Comparison of ENCODE assay signal across 11 mouse cellular contexts in the genomic region with DNA sequence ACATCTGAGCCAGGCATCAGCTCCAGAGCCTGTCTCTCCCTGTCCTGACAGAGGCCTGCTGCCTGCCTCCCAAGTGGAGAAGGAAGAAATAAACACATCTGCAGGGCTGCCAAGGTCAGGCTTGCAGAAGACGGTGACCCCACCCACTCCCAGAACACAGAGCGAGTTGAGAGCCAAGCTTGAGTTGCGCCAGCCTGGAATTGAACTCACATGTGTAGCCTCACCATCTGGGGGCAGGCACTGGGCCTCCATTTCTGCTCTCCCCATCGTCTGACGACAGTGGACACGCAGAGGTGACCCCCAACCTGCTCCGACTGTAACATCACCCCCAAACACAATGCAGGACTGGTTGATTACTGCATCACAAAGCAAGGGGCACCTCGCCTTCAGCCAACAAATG. TPM values are rescaled to one million over a fixed set of nuclear protein-coding genes. Genes with fewer than 3 reads are reported as not detected.
DNase-seq lines count a peak whose midpoint lies in the region; ATAC-seq lines count a peak whose summit lies in the region.
"Had no signal": no experiment of that assay in that cellular context is flagged by ENCODE, and none has a peak within 500 bp of the region (broad histone marks: within the 10 kb centered on the region; RNA-seq: fewer than 3 reads in every experiment).

No protein-coding gene starts in this region.

- H3K27ac ChIP-seq in intestine, embryonic 15.5 days: no peak overlapping the region
- no peak overlapping the region for H3K27ac ChIP-seq in midbrain, embryonic 15.5 days
- H3K27ac ChIP-seq: liver, embryonic 14.5 days; neural tube, embryonic 13.5 days had no signal

- WGBS in intestine, embryonic 15.5 days: 51% methylated on average over 8 of the region's 8 CpGs
- WGBS in midbrain, embryonic 15.5 days: 78% methylated on average over 8 of the region's 8 CpGs

- H3K9ac ChIP-seq in intestine, embryonic 15.5 days: no peak overlapping the region
- H3K9ac ChIP-seq in midbrain, embryonic 15.5 days: no peak overlapping the region
- H3K9ac ChIP-seq: liver, embryonic 14.5 days; neural tube, embryonic 13.5 days had no signal

- H3K4me1 ChIP-seq in intestine, embryonic 15.5 days (replicated peaks): peaks cover 17% of the 10 kb centered on the region
- H3K4me1 ChIP-seq in midbrain, embryonic 15.5 days: peaks cover 51% of the 10 kb centered on the region

- no peaks in the 10 kb centered on the region for H3K9me3 ChIP-seq in intestine, embryonic 15.5 days
- no peaks in the 10 kb centered on the region for H3K9me3 ChIP-seq in midbrain, embryonic 15.5 days
- H3K9me3 ChIP-seq: neural tube, embryonic 13.5 days had no signal

- peak; percentile 71 for DNase-seq in ovary, adult 18-20 months (ENCODE audit: low spot score)
- no peak for DNase-seq in ovary, postnatal 14 days (ENCODE audit: low spot score)
- DNase-seq in gastrocnemius, adult 8-10 months (ENCODE audit: low spot score in 2 of 2): peak; percentile 67 to 68
- peak; percentile 72 for DNase-seq in testis, postnatal 10 days (ENCODE audit: low spot score)
- no peak for DNase-seq in thymus, postnatal 0 days (ENCODE audit: low spot score)

- no peak overlapping the region for H3K4me2 ChIP-seq in intestine, embryonic 15.5 days (replicated peaks)
- H3K4me2 ChIP-seq in midbrain, embryonic 15.5 days: no peak overlapping the region
- H3K4me2 ChIP-seq: neural tube, embryonic 13.5 days had no signal

- no peak overlapping the region for H3K4me3 ChIP-seq in intestine, embryonic 15.5 days (replicated peaks)
- H3K4me3 ChIP-seq in midbrain, embryonic 15.5 days: no peak overlapping the region
- H3K4me3 ChIP-seq: neural tube, embryonic 13.5 days had no signal

- H3K27me3 ChIP-seq in intestine, embryonic 15.5 days (replicated peaks): no peaks in the 10 kb centered on the region
- no peaks in the 10 kb centered on the region for H3K27me3 ChIP-seq in midbrain, embryonic 15.5 days (replicated peaks)
- H3K27me3 ChIP-seq: neural tube, embryonic 13.5 days had no signal

- ATAC-seq in intestine, embryonic 15.5 days: peak; percentile 42
- no peak for ATAC-seq in midbrain, embryonic 15.5 days (replicated peaks)
- no peak for ATAC-seq in erythroid progenitor cell, adult 5-6 weeks (replicated peaks; ENCODE audit: low FRiP score, poor library complexity, severe bottlenecking)

- no peaks in the 10 kb centered on the region for H3K36me3 ChIP-seq in intestine, embryonic 15.5 days
- no peaks in the 10 kb centered on the region for H3K36me3 ChIP-seq in midbrain, embryonic 15.5 days (replicated peaks)

RNA-seq across cellular contexts. Expression of gene Tspan18, which starts 12.4 kb away (rescaled TPM):
- 1 to 10 TPM in 3 of 4 experiments, under 1 TPM in 1; 0.97 to 1.5 (median 1.4) TPM for total RNA-seq in gastrocnemius, adult 8-10 months (2022)
- polyA plus RNA-seq in intestine, embryonic 15.5 days (2015; fragmentation: Nextera tagmentation; extraction: Ambion mirVana): 21.4 and 23.0 TPM in 2 replicates
- 4.9 and 5.6 TPM in 2 replicates for polyA plus RNA-seq in thymus, postnatal 0 days (2015; fragmentation: Nextera tagmentation; extraction: Ambion mirVana)
- 20.1 and 22.6 TPM in 2 replicates for polyA plus RNA-seq in midbrain, embryonic 15.5 days (2015; fragmentation: Nextera tagmentation; extraction: Ambion mirVana)
- 2.2 TPM in 1 of 2 replicates, not detected in the other for total RNA-seq in erythroid progenitor cell, adult 5-6 weeks (2015; ENCODE audit: low replicate concordance)
- total RNA-seq in erythroid progenitor cell, adult 5-6 weeks (2017; ENCODE audit: low replicate concordance): 0.61 and 0.64 TPM in 2 replicates
- total RNA-seq: hematopoietic stem cell, adult 5-6 weeks had no signal

Comparison
In these comparisons a context has a peak if more than half of its experiments do, and no peak if none do; other contexts are left out.
1. DNase-seq: peak in ovary, adult 18-20 months (single experiment), gastrocnemius, adult 8-10 months (2 of 2) and testis, postnatal 10 days (single experiment); none in ovary, postnatal 14 days (single experiment) and thymus, postnatal 0 days (single experiment).